27 mouse cellular contexts compared by ENCODE assay signal in the genomic region with DNA sequence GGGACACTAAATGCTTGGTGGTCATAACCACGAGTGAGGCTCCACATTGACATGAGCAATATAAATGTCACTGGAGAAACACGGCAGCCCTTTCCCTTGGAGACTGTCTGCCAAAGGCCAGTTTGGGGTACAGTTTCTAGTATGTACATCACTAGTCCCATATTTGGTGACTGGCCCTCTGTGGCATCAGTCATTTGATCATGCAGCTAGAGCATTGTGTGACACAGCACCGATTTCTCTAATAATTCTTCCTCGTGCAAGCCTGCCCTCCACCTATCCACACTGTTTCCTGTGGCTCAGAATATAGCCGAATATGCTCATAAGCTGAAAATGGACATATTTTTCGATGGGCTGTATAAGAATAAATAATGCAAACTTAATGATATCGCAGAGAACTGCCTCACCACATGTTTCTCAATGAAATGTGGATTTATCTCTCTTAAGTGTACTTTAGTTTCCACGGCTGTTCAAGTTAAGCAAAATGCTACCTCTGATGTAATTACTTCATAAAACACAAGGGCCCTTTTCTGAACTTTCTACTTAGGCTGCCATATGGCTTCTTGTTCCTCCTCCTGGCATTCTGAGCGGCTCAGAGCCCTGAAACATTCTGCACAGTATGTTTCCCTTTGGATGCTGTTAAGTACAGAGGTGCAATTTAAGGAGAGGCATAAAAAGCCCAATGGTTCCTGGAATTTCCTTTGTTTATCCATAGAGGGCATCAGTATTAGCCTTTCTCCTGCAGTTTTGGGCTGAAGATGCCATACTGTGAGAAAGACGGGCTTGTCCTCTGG.
DNase-seq lines count a peak whose midpoint lies in the region; ATAC-seq and TF ChIP-seq lines count a peak whose summit lies in the region.
"Had no signal": no experiment of that assay in that cellular context is flagged by ENCODE, and none has a peak within 500 bp of the region (broad histone marks: within the 10 kb centered on the region; RNA-seq: fewer than 3 reads in every experiment).

No protein-coding gene starts in this region.

- no peaks in the 10 kb centered on the region for H3K27me3 ChIP-seq in forebrain, postnatal 0 days (ENCODE audit: insufficient read depth, low read length)
- H3K27me3 ChIP-seq in forebrain, embryonic 12.5 days = peaks cover 9% of the 10 kb centered on the region; the same call in 1 of the 2 replicates
- no peaks in the 10 kb centered on the region for H3K27me3 ChIP-seq in hindbrain, embryonic 14.5 days (ENCODE audit: control insufficient read depth, insufficient read depth, low read length)
- H3K27me3 ChIP-seq in midbrain, postnatal 0 days (ENCODE audit: insufficient read depth, low read length) = no peaks in the 10 kb centered on the region
- H3K27me3 ChIP-seq: limb, embryonic 12.5 days had no signal

- no peaks in the 10 kb centered on the region for H3K36me3 ChIP-seq in forebrain, postnatal 0 days (ENCODE audit: insufficient read depth)
- H3K36me3 ChIP-seq in forebrain, embryonic 12.5 days (replicated peaks) = no peaks in the 10 kb centered on the region
- no peaks in the 10 kb centered on the region for H3K36me3 ChIP-seq in hindbrain, embryonic 14.5 days (replicated peaks; ENCODE audit: control insufficient read depth, insufficient read depth)
- no peaks in the 10 kb centered on the region for H3K36me3 ChIP-seq in midbrain, postnatal 0 days (ENCODE audit: insufficient read depth, low read length)
- H3K36me3 ChIP-seq: embryonic facial prominence, embryonic 12.5 days; heart, embryonic 13.5 days; limb, embryonic 12.5 days had no signal

- intact Hi-C loops in left cerebral cortex, adult 2 months (cut with DNase I) = loop anchor here (10.0 kb wide), 1 partner anchor 370 kb away; no protein-coding TSS in a partner anchor
- intact Hi-C loops in left cerebral cortex, postnatal 10 days (cut with DNase I) = loop anchor here (10.0 kb wide), 1 partner anchor 370 kb away; no protein-coding TSS in a partner anchor

- no peak for DNase-seq in forebrain, postnatal 0 days
- no peak for DNase-seq in left cerebral cortex, adult 2 months (ENCODE audit: extremely low spot score in 1 of 2, low spot score in 2 of 2)
- no peak for DNase-seq in left cerebral cortex, postnatal 10 days (ENCODE audit: extremely low spot score in 1 of 2, low spot score in 2 of 2)
- DNase-seq in hindbrain, embryonic 14.5 days (ENCODE audit: low spot score) = no peak
- peak; percentile 12 for DNase-seq in midbrain, postnatal 0 days (ENCODE audit: low spot score)
- DNase-seq in right cerebral cortex, postnatal 4 days = no peak
- no peak for DNase-seq in adrenal gland, adult 2 months
- DNase-seq: adrenal gland, postnatal 14 days; cerebellum, adult 11 months; cerebellum, postnatal 10 days; gastrocnemius, postnatal 25 days; heart, adult 2 months; heart, postnatal 14 days; kidney, adult 18-20 months; liver, postnatal 0 days; thymus, postnatal 36 days had no signal

- TF ChIP-seq CTCF in forebrain, postnatal 0 days (IDR thresholded peaks at IDR 0.05; ENCODE audit: low read depth) = no peak
- no peak for TF ChIP-seq CTCF in left cerebral cortex, adult 2 months (IDR thresholded peaks at IDR 0.05)
- no peak for TF ChIP-seq CTCF in midbrain, postnatal 0 days (IDR thresholded peaks at IDR 0.05)

- peak overlapping the region; percentile 15; the same call in 1 of the 2 replicates for H3K4me2 ChIP-seq in forebrain, postnatal 0 days (ENCODE audit: low read depth)
- H3K4me2 ChIP-seq in forebrain, embryonic 12.5 days = no peak overlapping the region
- H3K4me2 ChIP-seq in hindbrain, embryonic 14.5 days (replicated peaks) = peak overlapping the region; percentile 46
- H3K4me2 ChIP-seq in midbrain, postnatal 0 days (ENCODE audit: low read depth, low read length, poor library complexity, severe bottlenecking) = peak overlapping the region; percentile 16
- H3K4me2 ChIP-seq: embryonic facial prominence, embryonic 12.5 days; forebrain, embryonic 13.5 days; heart, embryonic 13.5 days; limb, embryonic 12.5 days; liver, embryonic 11.5 days had no signal

- H3K4me1 ChIP-seq in forebrain, postnatal 0 days (ENCODE audit: insufficient read depth) = no peaks in the 10 kb centered on the region
- H3K4me1 ChIP-seq in forebrain, embryonic 12.5 days = peaks cover 6% of the 10 kb centered on the region; the same call in 1 of the 2 replicates
- peaks cover 6% of the 10 kb centered on the region; the same call in 1 of the 2 replicates for H3K4me1 ChIP-seq in hindbrain, embryonic 14.5 days (replicated peaks; ENCODE audit: control insufficient read depth, insufficient read depth, low read length)
- peaks cover 2% of the 10 kb centered on the region; the same call in 1 of the 2 replicates for H3K4me1 ChIP-seq in midbrain, postnatal 0 days (ENCODE audit: insufficient read depth, low read length)

- H3K9ac ChIP-seq in forebrain, postnatal 0 days = no peak overlapping the region
- H3K9ac ChIP-seq in forebrain, embryonic 12.5 days = no peak overlapping the region
- no peak overlapping the region; the same call in 1 of the 2 replicates for H3K9ac ChIP-seq in hindbrain, embryonic 14.5 days
- H3K9ac ChIP-seq in midbrain, postnatal 0 days (replicated peaks; ENCODE audit: low read length, poor library complexity, severe bottlenecking) = no peak overlapping the region
- H3K9ac ChIP-seq: embryonic facial prominence, embryonic 12.5 days; forebrain, embryonic 13.5 days; heart, embryonic 13.5 days; limb, embryonic 12.5 days; liver, postnatal 0 days had no signal

- 67% methylated on average over 10 of the region's 10 CpGs for WGBS in forebrain, postnatal 0 days
- 69% methylated on average over 10 of the region's 10 CpGs for WGBS in forebrain, embryonic 12.5 days
- 61% methylated on average over 10 of the region's 10 CpGs for WGBS in hindbrain, embryonic 14.5 days
- WGBS in midbrain, postnatal 0 days = 63% methylated on average over 10 of the region's 10 CpGs

- H3K4me3 ChIP-seq in forebrain, postnatal 0 days (ENCODE audit: low read depth, low read length) = no peak overlapping the region
- no peak overlapping the region for H3K4me3 ChIP-seq in forebrain, embryonic 12.5 days (replicated peaks)
- H3K4me3 ChIP-seq in left cerebral cortex, adult 2 months = no peak overlapping the region
- no peak overlapping the region for H3K4me3 ChIP-seq in hindbrain, embryonic 14.5 days (replicated peaks; ENCODE audit: low read length)
- H3K4me3 ChIP-seq in midbrain, postnatal 0 days (ENCODE audit: low read depth, low read length) = peak overlapping the region; percentile 1
- H3K4me3 ChIP-seq: embryonic facial prominence, embryonic 12.5 days; forebrain, embryonic 13.5 days; heart, adult 2 months; heart, embryonic 13.5 days; limb, embryonic 12.5 days; myocyte had no signal

- no peak overlapping the region for H3K27ac ChIP-seq in forebrain, postnatal 0 days (ENCODE audit: low read depth, low read length)
- H3K27ac ChIP-seq in forebrain, embryonic 12.5 days = no peak overlapping the region
- H3K27ac ChIP-seq in left cerebral cortex, adult 2 months = peak overlapping the region; percentile 51
- peak overlapping the region; percentile 26; the same call in 1 of the 2 replicates for H3K27ac ChIP-seq in hindbrain, embryonic 14.5 days
- H3K27ac ChIP-seq in midbrain, postnatal 0 days (ENCODE audit: low read depth, low read length) = no peak overlapping the region
- H3K27ac ChIP-seq: embryonic facial prominence, embryonic 12.5 days; forebrain, embryonic 13.5 days; heart, adult 2 months; heart, embryonic 13.5 days; kidney, postnatal 0 days; limb, embryonic 12.5 days; macrophage had no signal

- no peak for ATAC-seq in forebrain, postnatal 0 days
- ATAC-seq in forebrain, embryonic 12.5 days (ENCODE audit: low FRiP score) = no peak
- ATAC-seq in hindbrain, embryonic 14.5 days (ENCODE audit: low FRiP score) = peak; percentile 27; the same call in 1 of the 2 replicates
- ATAC-seq in midbrain, postnatal 0 days (ENCODE audit: low FRiP score) = 0 out of 2 replicates have a peak, but pooled peaks have one; percentile 23
- ATAC-seq: forebrain, embryonic 13.5 days; inflammation-experienced regulatory T-cells, adult 6 months; liver, postnatal 0 days; lung, postnatal 0 days had no signal

- H3K9me3 ChIP-seq in forebrain, postnatal 0 days (ENCODE audit: low read length) = no peaks in the 10 kb centered on the region
- no peaks in the 10 kb centered on the region for H3K9me3 ChIP-seq in forebrain, embryonic 12.5 days
- no peaks in the 10 kb centered on the region for H3K9me3 ChIP-seq in hindbrain, embryonic 14.5 days (ENCODE audit: control insufficient read depth, low read length)
- H3K9me3 ChIP-seq in midbrain, postnatal 0 days (ENCODE audit: low read length) = no peaks in the 10 kb centered on the region
- H3K9me3 ChIP-seq: embryonic facial prominence, embryonic 12.5 days; forebrain, embryonic 13.5 days; heart, embryonic 13.5 days; limb, embryonic 12.5 days had no signal

Comparison
In these comparisons a context has a peak if more than half of its experiments do, and no peak if none do; other contexts are left out.
1. ATAC-seq: peak in hindbrain, embryonic 14.5 days (single experiment) and midbrain, postnatal 0 days (single experiment); none in forebrain, postnatal 0 days (single experiment) and forebrain, embryonic 12.5 days (single experiment).
2. H3K27ac ChIP-seq: peak in left cerebral cortex, adult 2 months (single experiment) and hindbrain, embryonic 14.5 days (single experiment); none in forebrain, postnatal 0 days (single experiment), forebrain, embryonic 12.5 days (single experiment) and midbrain, postnatal 0 days (single experiment).